Mouse (Mus musculus) urinary bladder, adult 18-20 months (tissue): ENCODE measurements around the gene Clec2l.

Experiments
- DNase-seq, 2 experiments: peaks; one replicate each; pipeline ENCODE4 v3.0.0; 2022; ENCODE audit warnings: low spot score in 2 of 2, mixed read lengths in 2 of 2

The Clec2l gene

DNA sequence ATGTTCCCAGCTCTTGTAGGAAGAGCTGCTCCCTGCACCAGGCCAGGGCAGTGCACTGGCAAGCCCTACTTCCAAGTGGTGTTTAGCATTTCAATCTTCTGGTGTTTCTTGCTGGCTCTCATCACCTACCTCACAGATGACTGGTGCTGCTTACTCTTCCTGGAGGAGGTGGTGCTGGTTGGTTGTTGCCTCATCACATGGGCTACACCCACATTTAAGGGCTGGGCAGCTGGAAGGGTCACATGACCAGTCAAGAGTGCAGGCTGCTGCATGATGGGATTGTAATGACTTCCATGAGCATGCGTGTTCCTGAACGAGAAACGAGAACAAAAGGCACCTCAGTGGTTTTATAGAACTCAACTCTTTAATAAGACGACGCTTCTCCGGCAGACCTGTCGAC is 55.8 kb downstream of the Clec2l start:
- no peak for DNase-seq

DNA sequence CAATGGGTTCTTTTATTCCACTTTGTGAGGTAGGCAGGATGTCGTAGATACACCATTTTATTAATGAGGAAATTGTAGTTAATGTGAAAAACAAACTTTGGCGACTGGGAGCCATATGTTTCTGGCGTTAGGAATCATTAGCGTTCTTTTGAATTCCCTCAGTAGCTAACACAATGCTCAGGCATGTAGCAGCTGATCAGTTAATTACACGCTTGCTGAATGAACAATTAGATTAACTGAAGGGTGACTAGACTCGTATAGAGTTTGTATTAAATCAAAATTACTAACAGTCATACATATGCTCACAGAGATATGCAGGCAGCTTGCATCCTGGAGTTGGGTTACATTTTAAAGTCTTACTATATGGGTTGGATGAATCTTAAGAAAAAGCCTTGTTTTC is 56.4 kb downstream of the Clec2l start:
- no peak for DNase-seq

DNA sequence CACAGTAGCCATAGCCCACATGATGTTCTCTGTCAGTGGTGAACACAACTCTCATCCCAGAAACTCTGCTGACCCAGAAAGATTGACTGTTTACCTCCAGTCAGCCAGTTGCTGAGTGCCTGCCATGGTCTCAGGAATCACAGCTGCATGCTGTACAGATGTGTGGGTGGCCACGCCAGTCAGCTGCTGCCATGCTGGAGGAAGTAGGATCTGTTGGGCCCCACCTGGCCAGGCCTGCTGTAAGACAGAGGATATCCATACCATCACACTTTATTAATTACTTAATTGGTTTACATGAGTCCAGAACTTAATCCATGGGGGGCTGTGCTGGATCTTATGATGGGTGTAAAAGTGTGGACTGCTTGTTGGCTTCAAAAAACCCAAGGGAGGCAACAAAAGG is 58.5 kb downstream of the Clec2l start:
- DNase-seq: no peak

- no peak for DNase-seq
These were observed 62.6 kb downstream of the Clec2l start for GRCm38 (mm10) chr6:38725515-38725914.
